Mouse (Mus musculus) erythroblast, embryonic 14.5 days (primary cell): ENCODE measurements around the gene Mrpl16.

Experiments
- GATA1 ChIP-seq: IDR thresholded peaks from 2 replicates; pipeline ENCODE4 v1.6.1; 2012; ENCODE audit warnings: low read length, inconsistent platforms, mixed read lengths
- TAL1 ChIP-seq: IDR thresholded peaks from 3 replicates; pipeline ENCODE4 v1.6.1; 2012; ENCODE audit warnings: low read length, inconsistent platforms, mixed read lengths

GRCm38 (mm10) chr19:11745680-11746079 is 24.5 kb upstream of the Mrpl16 start:
- no peak for TF ChIP-seq GATA1
- TF ChIP-seq TAL1 = peak; percentile 30; the same call in 1 of the 3 replicates
